ENCODE assay signal across 19 mouse cellular contexts in genomic region chr4:26555690-26556089, GRCm38 (mm10).
A peak's percentile ranks its signal among the peaks of the same experiment; 100 is the strongest.
DNase-seq lines count a peak whose midpoint lies in the region; ATAC-seq and TF ChIP-seq lines count a peak whose summit lies in the region.
"Had no signal": no experiment of that assay in that cellular context is flagged by ENCODE, and none has a peak within 500 bp of the region (broad histone marks: within the 10 kb centered on the region; RNA-seq: fewer than 3 reads in every experiment).

No protein-coding gene starts in this region.

- ATAC-seq in hindbrain, postnatal 0 days, result 0 out of 2 replicates have a peak, but pooled peaks have one; percentile 12
- ATAC-seq in hindbrain, embryonic 16.5 days, result no peak
- ATAC-seq in midbrain, embryonic 14.5 days (ENCODE audit: low FRiP score, low TSS enrichment), result peak; percentile 43; the same call in 1 of the 2 replicates
- ATAC-seq in midbrain, embryonic 15.5 days (replicated peaks), result no peak
- ATAC-seq: forebrain, embryonic 14.5 days; forebrain, embryonic 16.5 days had no signal

- H3K4me3 ChIP-seq in hindbrain, postnatal 0 days (ENCODE audit: low read length), result no peak overlapping the region
- no peak overlapping the region for H3K4me3 ChIP-seq in hindbrain, embryonic 16.5 days (ENCODE audit: low read length)
- no peak overlapping the region for H3K4me3 ChIP-seq in midbrain, embryonic 14.5 days (replicated peaks; ENCODE audit: low read depth, low read length)
- no peak overlapping the region for H3K4me3 ChIP-seq in midbrain, embryonic 15.5 days
- H3K4me3 ChIP-seq: embryonic facial prominence, embryonic 15.5 days; erythroblast, embryonic 14.5 days; forebrain, embryonic 10.5 days; forebrain, embryonic 12.5 days had no signal

- no peaks in the 10 kb centered on the region for H3K9me3 ChIP-seq in hindbrain, postnatal 0 days (ENCODE audit: low read length)
- no peaks in the 10 kb centered on the region for H3K9me3 ChIP-seq in hindbrain, embryonic 16.5 days (ENCODE audit: control insufficient read depth, low read length)
- H3K9me3 ChIP-seq in midbrain, embryonic 14.5 days (ENCODE audit: control insufficient read depth, low read length), result no peaks in the 10 kb centered on the region
- no peaks in the 10 kb centered on the region for H3K9me3 ChIP-seq in midbrain, embryonic 15.5 days
- H3K9me3 ChIP-seq: embryonic facial prominence, embryonic 15.5 days; forebrain, embryonic 10.5 days; forebrain, embryonic 12.5 days had no signal

- WGBS in hindbrain, postnatal 0 days, result 97% methylated on average over 3 of the region's 3 CpGs
- WGBS in hindbrain, embryonic 16.5 days, result 80% methylated on average over 3 of the region's 3 CpGs
- WGBS in midbrain, embryonic 14.5 days, result 89% methylated on average over 3 of the region's 3 CpGs
- 94% methylated on average over 3 of the region's 3 CpGs for WGBS in midbrain, embryonic 15.5 days

- H3K4me1 ChIP-seq in hindbrain, postnatal 0 days (ENCODE audit: insufficient read depth, low read length), result no peaks in the 10 kb centered on the region
- no peaks in the 10 kb centered on the region for H3K4me1 ChIP-seq in hindbrain, embryonic 16.5 days (ENCODE audit: control insufficient read depth, insufficient read depth, low read depth, low read length)
- H3K4me1 ChIP-seq in midbrain, embryonic 14.5 days (ENCODE audit: control insufficient read depth, insufficient read depth, low read length), result no peaks in the 10 kb centered on the region
- no peaks in the 10 kb centered on the region for H3K4me1 ChIP-seq in midbrain, embryonic 15.5 days
- H3K4me1 ChIP-seq: embryonic facial prominence, embryonic 15.5 days; forebrain, embryonic 10.5 days; forebrain, embryonic 12.5 days had no signal

- DNase-seq in hindbrain, postnatal 0 days (ENCODE audit: low spot score), result no peak
- no peak for DNase-seq in midbrain, embryonic 14.5 days
- DNase-seq in adrenal gland, postnatal 36 days, result no peak
- DNase-seq: adrenal gland, adult 2 months; adrenal gland, postnatal 10 days; adrenal gland, postnatal 25 days; cerebellum, adult 11-12 months; cerebellum, adult 2 months; cerebellum, adult 9-10 months; cerebellum, postnatal 10 days; cerebellum, postnatal 25 days had no signal

- H3K4me2 ChIP-seq in hindbrain, postnatal 0 days (ENCODE audit: low read depth, low read length), result no peak overlapping the region
- no peak overlapping the region for H3K4me2 ChIP-seq in hindbrain, embryonic 16.5 days (ENCODE audit: low read length)
- H3K4me2 ChIP-seq in midbrain, embryonic 14.5 days (ENCODE audit: low read length), result no peak overlapping the region
- H3K4me2 ChIP-seq in midbrain, embryonic 15.5 days, result no peak overlapping the region
- H3K4me2 ChIP-seq: embryonic facial prominence, embryonic 15.5 days; forebrain, embryonic 12.5 days had no signal

- H3K36me3 ChIP-seq in hindbrain, postnatal 0 days (ENCODE audit: insufficient read depth, low read length), result no peaks in the 10 kb centered on the region
- no peaks in the 10 kb centered on the region for H3K36me3 ChIP-seq in hindbrain, embryonic 16.5 days (ENCODE audit: control insufficient read depth, insufficient read depth, low read length)
- no peaks in the 10 kb centered on the region for H3K36me3 ChIP-seq in midbrain, embryonic 14.5 days (ENCODE audit: control insufficient read depth, insufficient read depth, low read length)
- H3K36me3 ChIP-seq in midbrain, embryonic 15.5 days (replicated peaks), result no peaks in the 10 kb centered on the region
- H3K36me3 ChIP-seq: embryonic facial prominence, embryonic 15.5 days; forebrain, embryonic 10.5 days; forebrain, embryonic 12.5 days had no signal

- H3K27me3 ChIP-seq in hindbrain, postnatal 0 days (ENCODE audit: insufficient read depth, low read length), result no peaks in the 10 kb centered on the region
- no peaks in the 10 kb centered on the region for H3K27me3 ChIP-seq in hindbrain, embryonic 16.5 days (replicated peaks; ENCODE audit: control insufficient read depth, insufficient read depth, low read length)
- no peaks in the 10 kb centered on the region for H3K27me3 ChIP-seq in midbrain, embryonic 14.5 days (ENCODE audit: control insufficient read depth, insufficient read depth, low read length)
- no peaks in the 10 kb centered on the region for H3K27me3 ChIP-seq in midbrain, embryonic 15.5 days (replicated peaks)
- H3K27me3 ChIP-seq: embryonic facial prominence, embryonic 15.5 days; forebrain, embryonic 12.5 days had no signal

- TF ChIP-seq CTCF in hindbrain, postnatal 0 days (IDR thresholded peaks at IDR 0.05; ENCODE audit: low read depth), result no peak

- no peak overlapping the region for H3K27ac ChIP-seq in hindbrain, postnatal 0 days
- H3K27ac ChIP-seq in hindbrain, embryonic 16.5 days (ENCODE audit: low read depth, low read length), result no peak overlapping the region
- no peak overlapping the region for H3K27ac ChIP-seq in midbrain, embryonic 14.5 days (replicated peaks; ENCODE audit: low read depth, low read length)
- H3K27ac ChIP-seq in midbrain, embryonic 15.5 days, result no peak overlapping the region
- H3K27ac ChIP-seq: embryonic facial prominence, embryonic 15.5 days; forebrain, embryonic 10.5 days; forebrain, embryonic 12.5 days had no signal

- no peak overlapping the region for H3K9ac ChIP-seq in hindbrain, postnatal 0 days (replicated peaks; ENCODE audit: low read length)
- H3K9ac ChIP-seq in hindbrain, embryonic 16.5 days (ENCODE audit: low read depth, low read length), result no peak overlapping the region
- no peak overlapping the region for H3K9ac ChIP-seq in midbrain, embryonic 14.5 days (replicated peaks; ENCODE audit: low read length)
- no peak overlapping the region for H3K9ac ChIP-seq in midbrain, embryonic 15.5 days
- H3K9ac ChIP-seq: embryonic facial prominence, embryonic 15.5 days; forebrain, embryonic 12.5 days had no signal

Comparison
In these comparisons a context has a peak if more than half of its experiments do, and no peak if none do; other contexts are left out.
1. ATAC-seq: peak in hindbrain, postnatal 0 days (single experiment) and midbrain, embryonic 14.5 days (single experiment); none in hindbrain, embryonic 16.5 days (single experiment) and midbrain, embryonic 15.5 days (single experiment).